Mouse (Mus musculus) kidney, postnatal 36 days (tissue): Measurements from ENCODE around the gene 9330161L09Rik.

Experiments used
- DNase-seq, 2 experiments: peaks; one replicate each; pipeline ENCODE4 v3.0.0; 2021 to 2022; ENCODE audit warnings: mixed read lengths in 2 of 2

9330161L09Rik gene

DNA sequence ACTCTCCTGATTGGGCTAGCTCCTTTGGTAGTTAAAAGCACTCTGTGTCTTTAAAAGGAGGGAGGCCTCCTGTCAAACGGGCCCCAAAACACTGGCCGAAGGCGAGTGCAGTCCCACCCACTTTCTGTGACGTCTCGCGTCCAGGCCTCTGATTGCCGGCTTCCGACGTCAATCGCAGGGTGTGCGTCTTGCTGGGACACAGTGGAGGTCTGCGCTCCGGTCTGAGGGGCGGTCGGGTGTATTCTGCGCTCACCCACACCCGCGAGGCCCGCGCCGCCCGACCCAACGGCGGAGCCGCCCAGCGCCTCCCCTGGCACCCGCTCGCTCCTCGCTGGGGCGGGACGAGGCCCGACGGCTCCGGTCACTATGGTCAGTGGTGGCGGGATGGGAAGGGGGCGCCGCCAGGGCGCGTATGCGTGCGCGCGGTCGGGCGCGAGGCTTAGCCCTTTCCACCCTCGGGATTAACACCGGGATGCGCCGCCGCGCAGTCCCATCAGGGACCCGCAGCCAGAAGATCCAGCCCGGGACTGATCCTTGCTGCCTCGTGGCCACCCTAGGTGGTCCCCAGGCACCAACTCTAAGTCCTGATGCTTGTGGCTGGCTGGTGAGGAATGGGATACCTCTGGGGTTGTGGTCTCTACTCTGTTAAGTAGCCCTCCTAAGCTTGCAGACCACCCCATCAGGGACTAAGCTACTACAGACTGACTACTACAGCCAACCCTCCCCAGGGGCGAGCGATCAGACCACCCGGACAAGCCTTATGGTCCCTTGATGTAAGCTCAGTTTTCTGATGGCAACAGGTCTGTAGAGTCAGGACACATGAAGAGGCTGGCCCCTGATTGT, 18.9 kb downstream of the 9330161L09Rik start, which contains the start of gene Otub2:
Otub2 (plus strand) TSS at position 178 of the 843 bp plus-strand sequence.
- DNase-seq = peak; percentile 97 to 98

DNA sequence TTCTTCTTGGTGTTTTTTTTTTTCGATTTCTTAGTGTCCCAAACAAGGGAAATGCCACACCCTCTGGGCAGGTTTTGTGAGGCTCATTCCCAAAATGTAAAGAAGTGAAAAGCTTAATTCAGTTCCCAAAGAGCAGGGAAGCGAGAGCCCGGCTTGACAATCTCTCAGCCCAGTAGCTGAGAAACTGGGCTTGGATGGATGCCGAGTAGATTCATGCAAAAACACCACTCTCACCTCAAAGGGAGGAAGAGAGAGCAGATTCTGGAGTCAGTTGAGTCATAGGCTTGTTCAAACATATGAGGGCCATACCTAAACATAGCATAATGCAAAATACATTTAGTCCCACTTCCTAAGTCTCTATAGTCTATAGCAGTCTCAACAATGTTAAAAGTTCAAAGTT, 27.4 kb downstream of the 9330161L09Rik start:
- DNase-seq = no peak

DNA sequence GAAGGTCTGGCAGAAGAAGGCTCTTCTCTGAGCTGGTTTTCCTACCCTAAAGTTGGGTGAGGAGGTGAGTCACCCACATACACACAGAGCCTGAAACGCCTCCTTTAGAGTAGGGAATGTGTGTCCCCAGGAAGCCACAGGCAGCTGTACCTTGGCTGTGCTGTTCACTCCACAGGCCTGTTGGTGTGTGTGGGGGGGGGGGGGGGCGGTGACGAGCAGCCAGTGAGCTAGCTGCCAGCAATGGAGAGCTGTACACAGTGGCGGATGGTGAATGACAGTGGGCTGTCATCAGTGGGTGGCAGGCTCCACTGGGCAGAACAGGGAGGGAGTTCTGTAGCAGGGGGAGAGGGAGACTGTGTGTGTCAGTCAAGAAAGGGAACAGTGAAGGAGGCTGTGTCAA, 30.8 kb downstream of the 9330161L09Rik start:
- DNase-seq = no peak

DNA sequence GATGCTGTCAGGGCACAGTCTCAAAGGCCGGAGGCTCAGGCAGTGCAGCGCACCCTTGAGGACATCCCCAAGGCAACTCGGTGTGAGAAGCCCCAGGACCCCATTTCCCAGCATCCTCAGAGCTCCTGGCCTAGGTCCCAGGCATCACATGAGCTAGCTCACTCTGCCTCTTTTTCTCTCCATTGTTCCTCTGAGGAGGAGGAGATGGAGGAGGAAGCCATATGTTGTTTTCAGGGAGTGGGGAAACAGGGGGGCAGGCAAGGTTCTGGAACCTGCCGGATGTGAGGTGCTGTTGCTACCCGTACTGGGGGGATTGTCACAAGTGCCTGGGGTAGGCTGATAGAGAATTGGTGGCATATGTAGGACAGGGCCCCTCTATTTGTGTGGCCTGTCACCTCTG, 31.5 kb downstream of the 9330161L09Rik start:
- no peak for DNase-seq

DNA sequence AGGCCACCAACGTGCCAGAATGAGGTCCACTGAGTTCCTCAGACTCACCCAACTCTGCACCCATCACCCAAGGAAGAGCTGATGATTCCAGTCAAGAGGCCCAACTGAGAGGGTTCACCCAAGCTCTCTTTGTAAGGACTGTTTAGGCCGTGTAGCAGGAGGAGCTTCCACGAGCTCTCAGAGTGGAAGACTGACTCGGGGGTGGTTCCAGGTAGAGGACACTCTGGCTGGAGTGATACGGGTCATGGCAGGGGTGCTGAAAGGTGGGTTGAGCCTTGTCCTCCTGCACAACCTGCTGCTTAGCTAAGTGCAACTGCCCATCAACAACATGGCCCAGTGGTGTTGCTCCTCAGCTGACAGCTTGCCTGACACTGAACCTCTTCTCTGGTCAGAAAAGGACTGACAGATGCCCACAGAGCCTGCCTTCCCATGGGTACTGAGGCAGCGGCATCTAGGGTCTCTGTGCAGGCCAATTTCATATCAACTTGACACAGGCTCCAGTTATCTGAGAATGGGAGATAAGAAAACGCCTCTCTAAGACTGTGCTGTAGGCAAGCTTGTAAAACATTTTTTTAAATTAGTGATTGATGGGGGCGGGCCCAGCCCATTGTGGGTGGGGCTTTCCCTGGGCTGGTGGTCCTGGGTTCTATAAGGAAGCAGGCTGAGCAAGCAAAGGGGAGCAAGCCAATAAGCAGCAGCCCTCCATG, 33.9 kb downstream of the 9330161L09Rik start:
- DNase-seq = no peak

DNA sequence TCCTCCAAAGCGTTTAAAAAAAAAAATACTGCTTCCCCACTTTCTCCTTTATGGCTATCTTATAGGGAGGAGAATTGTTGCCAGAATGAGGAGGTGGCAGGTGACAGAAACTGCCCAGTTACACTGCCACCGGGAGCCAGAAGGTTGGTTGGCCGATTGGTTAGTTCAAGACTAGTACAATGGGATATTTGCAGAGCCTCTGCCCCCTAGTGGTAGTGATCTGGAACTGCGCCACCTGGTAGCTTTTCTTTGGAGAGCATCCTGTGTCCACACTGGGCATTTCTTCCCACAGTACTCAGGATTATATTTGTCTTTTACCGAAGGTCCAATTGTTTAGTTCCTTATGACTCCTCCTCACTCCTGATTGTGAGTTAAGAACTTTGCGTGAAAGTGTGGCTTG, 35.9 kb downstream of the 9330161L09Rik start:
- peak; percentile 56 to 74 for DNase-seq

DNA sequence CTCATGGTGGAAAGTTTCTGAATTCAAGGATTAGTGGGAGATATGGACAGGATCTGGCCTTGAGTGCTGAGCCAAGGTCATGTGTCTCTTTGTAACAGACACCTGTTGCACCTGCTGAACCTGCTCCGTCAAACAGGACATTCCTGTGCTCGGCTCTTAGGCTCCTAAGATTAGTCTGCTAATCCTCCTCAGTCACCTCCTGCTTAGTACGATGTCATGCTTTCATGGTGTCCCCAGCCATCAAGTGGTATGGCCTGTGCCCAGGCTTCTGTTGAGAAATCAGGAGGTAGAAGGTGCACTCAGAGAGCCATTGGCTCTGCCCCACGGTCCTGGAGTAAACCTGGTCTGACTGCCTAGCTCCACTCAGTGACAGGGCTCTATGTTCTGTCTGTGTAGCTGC, 36.8 kb downstream of the 9330161L09Rik start:
- no peak for DNase-seq

DNA sequence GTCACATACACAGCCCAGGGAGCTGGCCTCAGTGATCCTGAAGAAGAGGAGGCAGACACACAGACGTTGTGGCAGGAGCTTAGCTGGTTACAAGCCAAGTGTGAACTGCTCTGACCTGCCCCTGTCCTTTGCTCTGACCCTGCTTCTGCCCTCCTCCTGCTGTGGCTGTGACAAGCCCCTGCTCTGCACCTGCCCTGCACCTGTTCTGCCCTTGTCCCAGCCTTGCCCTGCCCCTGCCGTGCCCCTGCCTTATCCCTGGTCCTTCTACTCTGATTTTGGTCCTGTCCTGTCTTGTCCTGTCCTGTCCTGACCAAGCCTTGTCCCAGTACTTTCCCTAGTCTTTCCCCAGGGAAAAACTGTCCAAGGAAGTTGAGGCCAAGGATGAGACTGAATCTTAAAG, 38.8 kb downstream of the 9330161L09Rik start:
- DNase-seq = no peak

DNA sequence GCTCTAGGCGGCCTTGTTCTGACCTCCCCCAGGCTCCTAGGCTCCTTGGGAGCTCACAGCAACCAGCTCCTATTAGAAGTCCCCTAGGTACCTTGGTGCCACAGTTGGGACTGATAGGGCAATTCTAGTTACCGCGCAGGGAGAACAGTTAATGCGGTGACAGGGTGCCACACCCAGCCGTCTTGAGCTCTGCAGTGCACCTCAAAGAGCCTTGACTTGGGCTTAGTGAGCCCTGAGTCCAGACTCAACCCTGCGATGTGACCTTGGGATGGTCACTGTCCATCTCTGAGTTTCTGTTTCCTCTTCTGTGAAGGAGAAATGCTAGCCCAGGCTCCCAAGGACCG, 39.3 kb downstream of the 9330161L09Rik start:
- no peak for DNase-seq

DNA sequence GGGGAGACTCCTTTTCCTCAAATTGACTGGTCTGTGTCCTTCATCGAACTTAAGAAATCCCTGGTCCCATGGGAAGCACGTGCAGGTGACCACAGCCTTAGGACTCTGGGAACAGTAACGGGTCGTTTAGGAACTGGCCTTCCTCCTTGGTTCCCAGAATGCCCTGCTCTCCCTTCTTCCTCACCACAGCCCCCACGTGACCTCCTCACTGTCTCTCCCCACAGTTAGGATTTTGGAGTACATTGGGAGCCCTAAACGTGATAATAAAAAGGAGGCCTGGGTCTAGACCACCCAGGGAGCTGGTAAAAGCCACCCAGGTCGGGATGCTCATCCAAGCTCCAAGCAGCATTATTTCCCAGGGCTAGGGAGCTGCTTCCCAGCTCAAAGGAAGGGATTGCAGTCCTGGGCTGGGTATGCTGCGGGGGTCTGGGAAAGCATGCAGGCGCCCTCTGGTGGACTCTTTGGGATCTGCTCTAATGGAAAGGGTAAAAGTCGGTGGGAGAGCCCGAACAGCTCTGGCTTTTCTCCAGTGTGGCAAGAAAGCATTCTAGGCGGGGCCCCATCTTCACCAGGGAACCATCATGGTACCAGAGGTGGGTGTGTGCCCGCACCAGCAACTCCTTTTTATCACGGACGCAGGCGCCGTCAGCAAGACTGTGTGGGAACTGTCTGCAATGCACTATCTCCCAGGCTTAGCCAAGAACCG, 39.8 kb downstream of the 9330161L09Rik start:
- DNase-seq = peak; percentile 52 to 84

DNA sequence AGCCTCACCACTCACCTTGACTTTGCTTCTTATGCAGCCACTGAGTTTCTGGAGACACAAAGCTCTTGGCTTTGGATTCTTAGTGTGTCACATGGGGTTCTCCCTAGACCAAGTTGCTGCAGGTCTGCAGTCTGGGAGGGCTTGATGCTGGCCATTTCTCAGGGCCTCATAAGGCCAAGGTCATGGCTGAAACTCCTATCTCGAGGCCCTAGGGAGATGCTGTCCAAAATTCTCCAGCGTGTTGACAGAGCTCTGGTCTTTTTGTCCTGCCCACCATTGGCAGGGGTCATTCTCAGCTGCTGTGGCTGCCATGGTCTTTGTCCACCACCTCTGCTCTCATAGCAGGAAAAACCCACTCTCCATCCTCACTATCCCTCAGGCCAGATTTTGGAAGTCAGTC, 40.4 kb downstream of the 9330161L09Rik start:
- no peak for DNase-seq

DNA sequence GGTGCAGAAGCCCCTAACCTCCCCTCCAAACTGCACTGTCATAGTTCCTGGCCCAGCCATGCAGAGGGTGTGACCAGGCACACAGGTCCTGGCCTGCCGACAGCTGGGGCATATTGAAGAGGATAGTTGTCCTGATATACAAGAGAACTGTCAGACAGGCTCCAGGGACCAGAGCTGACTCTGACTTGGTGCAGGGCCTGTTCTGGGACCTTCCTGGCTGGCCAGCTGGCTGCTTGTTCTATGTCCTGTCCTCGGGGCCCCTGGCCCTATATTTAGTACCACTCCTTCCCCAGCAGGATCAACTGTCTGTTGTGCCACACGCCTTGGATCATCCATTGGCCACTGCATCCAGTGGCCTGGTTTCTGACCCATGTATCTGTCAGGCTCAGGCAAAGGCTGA, 45.3 kb downstream of the 9330161L09Rik start:
- DNase-seq = no peak

DNA sequence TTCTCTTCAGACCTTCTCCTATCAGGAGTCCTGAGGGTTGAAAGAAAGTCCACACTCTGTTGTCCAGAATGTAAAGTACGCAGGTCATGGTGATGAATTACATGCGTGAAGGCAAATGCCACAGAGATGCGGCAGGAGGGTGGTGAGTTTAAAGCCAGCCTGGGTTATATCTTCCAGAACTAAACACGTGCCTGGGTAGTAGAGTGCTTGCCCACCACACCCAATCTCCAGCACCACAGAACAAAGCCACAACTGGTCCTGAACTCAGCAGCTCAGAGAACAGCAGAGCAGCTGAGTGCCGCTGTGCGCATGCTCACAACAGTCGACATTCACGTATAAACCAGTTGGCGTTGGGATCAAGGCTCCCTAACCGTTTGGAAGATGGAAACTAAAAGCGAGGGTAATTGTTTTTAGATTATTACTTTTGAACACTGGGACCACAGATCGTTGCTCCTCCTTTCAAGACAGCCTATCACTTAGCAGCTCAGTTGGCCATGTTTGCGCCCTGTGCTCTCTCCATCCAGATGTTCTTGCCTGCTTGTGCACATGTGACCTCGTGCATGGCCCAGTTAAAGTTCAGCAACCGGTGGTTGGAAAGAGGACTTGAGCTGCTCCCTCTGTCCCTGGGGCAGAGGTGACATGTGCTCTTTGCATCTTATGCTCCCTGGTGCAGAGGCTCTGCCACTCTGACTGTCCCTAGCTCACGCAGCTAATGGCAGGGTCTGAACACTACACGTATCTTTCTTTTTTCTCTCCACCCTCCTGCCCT, 45.9 kb downstream of the 9330161L09Rik start:
- DNase-seq = no peak

DNA sequence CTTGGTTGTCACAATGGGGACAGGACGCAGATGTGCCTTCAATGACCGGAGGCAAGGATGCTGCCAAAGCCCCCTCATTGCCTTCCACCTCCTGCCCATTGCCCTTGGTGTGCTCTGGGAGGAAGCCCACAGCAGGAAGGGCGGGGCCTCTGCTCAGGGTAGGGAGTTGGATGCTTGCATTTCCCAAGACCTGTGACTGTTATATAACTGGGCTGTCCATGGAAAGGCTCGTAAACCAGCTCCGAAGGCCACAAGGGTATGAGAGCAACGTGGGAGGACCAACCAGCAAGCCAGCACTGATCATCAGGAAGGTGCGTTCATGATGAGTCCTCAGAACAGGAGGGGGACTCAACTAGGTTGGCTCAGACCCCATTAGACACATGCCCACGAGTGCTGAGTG, 46.8 kb downstream of the 9330161L09Rik start:
- DNase-seq = no peak

DNA sequence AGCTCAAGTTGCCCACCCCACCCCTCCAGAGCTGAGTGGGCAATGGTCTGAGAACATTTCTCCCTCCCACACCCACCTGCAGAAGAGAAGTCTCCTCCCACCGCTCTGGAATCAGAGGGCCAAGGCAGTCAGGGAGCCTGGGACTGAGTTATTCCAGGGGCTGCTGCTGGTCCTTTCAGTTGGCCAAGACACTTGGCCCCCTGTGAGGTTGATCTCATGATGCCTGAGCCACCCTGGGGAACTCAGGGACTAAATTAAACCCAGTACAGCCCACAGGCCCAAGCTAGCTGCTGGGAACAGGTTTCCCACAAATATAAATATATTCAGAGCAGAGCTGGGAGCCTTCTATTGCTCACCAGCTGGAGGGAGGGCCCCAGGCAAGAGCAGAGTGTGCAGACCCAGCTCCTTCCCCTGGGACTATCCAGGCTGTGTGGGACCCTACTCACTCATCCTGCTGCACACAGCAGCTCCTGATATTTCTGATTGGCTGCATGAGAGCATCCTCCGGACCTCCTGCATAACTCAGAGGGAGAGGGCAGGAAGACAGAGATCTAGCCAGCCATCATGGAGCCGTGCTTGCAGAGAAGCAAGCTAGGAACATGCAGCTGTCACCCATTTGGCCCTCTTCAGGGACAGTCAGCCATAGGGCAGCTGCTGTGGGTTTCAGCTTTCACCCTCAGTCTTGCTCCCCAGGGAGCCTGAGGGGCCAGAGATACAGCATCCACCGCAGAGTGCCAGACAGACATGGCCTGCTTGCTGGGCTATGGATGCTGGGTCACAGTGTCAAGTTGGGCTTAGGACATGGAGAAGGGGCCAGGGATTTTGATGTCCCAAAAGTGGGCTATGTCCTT, 48.4 kb downstream of the 9330161L09Rik start:
- no peak for DNase-seq

DNA sequence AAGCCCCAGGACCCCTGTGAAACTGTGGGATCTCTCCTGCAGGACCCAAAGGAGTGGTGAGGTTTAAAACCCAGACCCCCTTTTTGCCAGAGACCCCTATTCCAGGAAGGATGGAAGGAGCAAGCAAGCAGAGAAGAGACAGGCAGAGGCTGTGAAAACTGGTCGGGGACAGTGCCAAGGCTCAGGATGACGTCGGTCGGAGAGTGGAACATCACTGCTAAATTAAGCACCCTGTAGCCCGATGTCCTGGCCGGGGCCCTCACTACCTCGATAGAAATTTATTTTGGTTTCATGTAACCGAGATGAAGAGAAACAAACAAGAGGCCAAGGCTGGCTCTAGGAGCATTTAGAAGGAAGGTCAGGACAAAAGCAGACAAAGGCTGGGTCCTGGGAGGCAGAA, 49.4 kb downstream of the 9330161L09Rik start:
- DNase-seq = no peak
